Mouse (Mus musculus) midbrain, embryonic 12.5 days (tissue): ENCODE measurements around the gene Slc25a28. TPM values are rescaled to one million over a fixed set of nuclear protein-coding genes. Genes with fewer than 3 reads are reported as not detected.

Experiments used
- ATAC-seq: fragments of 200-750 bp; cut with Nextera tagmentation; 2 replicates; pipeline ENCODE4 v1.8.0; 2017; ENCODE audit warnings: low read depth, moderate TSS enrichment, moderate library complexity; ENCODE audit not compliant: low FRiP score
- H3K27ac ChIP-seq: fragments of 300-500 bp; sonication (generic); replicated peaks from 2 replicates; pipeline ENCODE4 v1.5.1; 2016; ENCODE audit warnings: mild to moderate bottlenecking
- H3K27me3 ChIP-seq: fragments of 300-500 bp; sonication (generic); 2 replicates; pipeline ENCODE4 v1.6.1; 2016; ENCODE audit warnings: mild to moderate bottlenecking
- H3K36me3 ChIP-seq: fragments of 300-500 bp; sonication (generic); 2 replicates; pipeline ENCODE4 v1.6.1; 2016
- H3K4me1 ChIP-seq: fragments of 300-500 bp; sonication (generic); 2 replicates; pipeline ENCODE4 v1.6.1; 2016
- H3K4me2 ChIP-seq: fragments of 300-500 bp; sonication (generic); replicated peaks from 2 replicates; pipeline ENCODE4 v1.6.1; 2016; ENCODE audit warnings: mild to moderate bottlenecking, moderate library complexity
- H3K4me3 ChIP-seq: fragments of 300-500 bp; sonication (generic); 2 replicates; pipeline ENCODE4 v1.5.1; 2016; ENCODE audit warnings: mild to moderate bottlenecking
- H3K9ac ChIP-seq: fragments of 300-500 bp; sonication (generic); replicated peaks from 2 replicates; pipeline ENCODE4 v1.6.1; 2016; ENCODE audit warnings: mild to moderate bottlenecking, moderate library complexity
- H3K9me3 ChIP-seq: fragments of 300-500 bp; sonication (generic); 2 replicates; pipeline ENCODE4 v1.6.1; 2016; ENCODE audit warnings: mild to moderate bottlenecking
- WGBS: fragments of 180-500 bp; shearing (Covaris S2); methylation state at CpG from one replicate; pipeline ENCODE4 v1.1.7; 2016; 5-methylcytosine and 5-hydroxymethylcytosine counted together
- polyA plus RNA-seq: library from polyadenylated mRNA; unstranded; fragments of >200 nt; fragmentation: Nextera tagmentation; extraction: Ambion mirVana; gene quantifications from 2 replicates; pipeline ENCODE4 v1.2.1, GENCODE M21; 2016

The Slc25a28 gene
- polyA plus RNA-seq, 1 experiment from 2014 or later = 15.8 TPM

DNA sequence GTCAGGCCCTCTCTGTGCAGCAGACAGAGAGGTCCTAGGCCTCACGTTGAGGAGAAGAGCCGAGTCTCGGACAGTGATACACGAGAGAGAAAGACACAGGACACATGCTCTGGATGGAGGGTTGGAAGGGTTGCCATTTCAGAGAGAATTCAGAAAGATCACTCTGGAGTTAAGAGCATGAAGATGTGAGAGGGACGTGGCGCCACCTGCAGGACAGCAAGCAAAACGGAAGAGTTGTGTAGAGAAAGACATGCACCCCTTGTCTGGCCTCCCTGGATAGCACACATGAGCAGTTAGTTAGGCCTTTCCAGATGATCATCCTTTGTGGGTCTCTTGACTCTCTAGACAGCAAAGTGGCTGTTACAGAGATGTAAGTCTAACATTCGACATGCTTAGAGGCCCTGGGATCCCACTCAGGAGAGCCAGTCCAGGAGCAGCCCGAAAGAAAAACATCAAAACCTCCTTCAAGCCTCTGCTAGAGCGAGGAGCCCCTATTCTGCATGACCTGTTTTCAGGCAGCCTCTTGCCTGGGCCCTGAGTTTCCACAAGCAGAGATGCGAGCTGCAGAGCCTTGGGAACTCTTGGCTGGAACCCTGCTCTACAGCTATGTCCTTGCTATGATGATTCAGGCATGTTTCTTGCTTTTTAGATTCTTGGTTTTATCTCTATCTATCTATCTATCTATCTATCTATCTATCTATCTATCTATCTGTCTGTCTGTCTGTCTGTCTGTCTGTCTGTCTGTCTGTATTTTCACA is 18.8 kb downstream of the Slc25a28 start:
- ATAC-seq = no peak
- no peak overlapping the region for H3K9ac ChIP-seq
- no peak overlapping the region for H3K4me3 ChIP-seq
- no peaks in the 10 kb centered on the region for H3K36me3 ChIP-seq
- H3K4me2 ChIP-seq = no peak overlapping the region
- 0 out of 2 replicates have a peak, but pooled peaks cover 2% of the 10 kb centered on the region for H3K4me1 ChIP-seq
- 46% methylated on average over 11 of the region's 11 CpGs for WGBS
- no peak overlapping the region for H3K27ac ChIP-seq
- H3K9me3 ChIP-seq = no peaks in the 10 kb centered on the region
- peaks cover 3% of the 10 kb centered on the region; the same call in 1 of the 2 replicates for H3K27me3 ChIP-seq

- no peak overlapping the region for H3K27ac ChIP-seq
- no peak overlapping the region for H3K9ac ChIP-seq
- H3K4me1 ChIP-seq = no peaks in the 10 kb centered on the region
- H3K9me3 ChIP-seq = no peaks in the 10 kb centered on the region
- peaks cover 3% of the 10 kb centered on the region; the same call in 1 of the 2 replicates for H3K27me3 ChIP-seq
- WGBS = 65% methylated on average over 8 of the region's 8 CpGs
- ATAC-seq = no peak
- no peak overlapping the region for H3K4me3 ChIP-seq
- H3K36me3 ChIP-seq = no peaks in the 10 kb centered on the region
- no peak overlapping the region for H3K4me2 ChIP-seq
These were observed 23.4 kb downstream of the Slc25a28 start for GRCm38 (mm10) chr19:43651241-43651785.

DNA sequence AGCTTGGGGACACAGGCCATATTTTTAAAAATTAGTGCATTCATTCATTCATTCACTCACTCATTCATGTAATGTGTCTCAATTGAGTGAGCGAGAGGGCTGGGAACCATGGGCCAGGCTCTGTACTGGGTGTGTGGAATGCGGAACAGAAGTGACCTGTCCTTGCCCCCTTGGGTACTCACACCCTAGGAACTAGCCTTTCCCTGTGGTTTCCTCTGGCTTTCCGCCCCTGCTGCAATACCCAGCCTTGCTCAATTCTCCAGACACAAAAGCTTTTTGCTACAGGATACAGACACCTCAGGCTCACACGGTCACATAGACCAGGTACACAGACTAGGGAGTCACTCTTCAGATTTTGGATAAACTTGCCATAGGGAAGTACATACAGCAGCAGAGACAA is 26.3 kb downstream of the Slc25a28 start:
- H3K27ac ChIP-seq = no peak overlapping the region
- no peak for ATAC-seq
- 88% methylated on average over 4 of the region's 4 CpGs for WGBS

DNA sequence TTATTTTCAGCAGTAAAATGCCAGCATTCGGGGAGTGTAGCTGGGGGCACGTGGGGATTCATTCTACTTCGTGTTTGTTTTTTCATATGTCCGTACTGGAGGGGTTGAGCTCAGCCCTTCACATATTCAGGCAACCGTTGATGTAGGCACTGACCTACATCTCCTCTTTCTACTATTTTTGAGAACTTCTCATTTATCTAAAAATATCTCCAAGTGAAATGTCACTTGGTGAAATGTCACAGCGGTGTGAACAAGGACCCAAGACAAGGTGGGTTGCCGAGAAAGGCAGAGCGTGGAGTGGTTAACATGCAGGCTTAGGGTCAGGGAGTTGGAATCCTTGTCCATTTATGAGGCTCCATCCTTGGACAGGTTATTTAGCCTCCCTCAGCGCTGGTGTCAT is 27.4 kb downstream of the Slc25a28 start:
- Histone ChIP-seq H3K27ac (no peak overlapping the region), H3K9me3 (no peaks in the 10 kb centered on the region), H3K4me2 (no peak overlapping the region), H3K36me3 (no peaks in the 10 kb centered on the region), H3K27me3 (no peaks in the 10 kb centered on the region; the same call in 1 of the 2 replicates), H3K4me3 (no peak overlapping the region), H3K4me1 (no peaks in the 10 kb centered on the region), H3K9ac (no peak overlapping the region)
- ATAC-seq = no peak
- 91% methylated on average over 9 of the region's 9 CpGs for WGBS

More for the DNA sequence above, 26.3 kb downstream of the Slc25a28 start:
- Histone ChIP-seq H3K36me3 (no peaks in the 10 kb centered on the region), H3K27me3 (no peaks in the 10 kb centered on the region; the same call in 1 of the 2 replicates), H3K4me3 (no peak overlapping the region), H3K4me1 (no peaks in the 10 kb centered on the region), H3K4me2 (no peak overlapping the region), H3K9me3 (no peaks in the 10 kb centered on the region), H3K9ac (no peak overlapping the region)

- no peak for ATAC-seq
- Histone ChIP-seq H3K36me3 (no peaks in the 10 kb centered on the region), H3K4me3 (no peak overlapping the region), H3K4me1 (no peaks in the 10 kb centered on the region), H3K4me2 (no peak overlapping the region), H3K9me3 (no peaks in the 10 kb centered on the region), H3K27ac (no peak overlapping the region), H3K9ac (no peak overlapping the region), H3K27me3 (no peaks in the 10 kb centered on the region; the same call in 1 of the 2 replicates)
- 63% methylated on average over 7 of the region's 7 CpGs for WGBS
These were observed 27.8 kb downstream of the Slc25a28 start for GRCm38 (mm10) chr19:43646852-43647251.

DNA sequence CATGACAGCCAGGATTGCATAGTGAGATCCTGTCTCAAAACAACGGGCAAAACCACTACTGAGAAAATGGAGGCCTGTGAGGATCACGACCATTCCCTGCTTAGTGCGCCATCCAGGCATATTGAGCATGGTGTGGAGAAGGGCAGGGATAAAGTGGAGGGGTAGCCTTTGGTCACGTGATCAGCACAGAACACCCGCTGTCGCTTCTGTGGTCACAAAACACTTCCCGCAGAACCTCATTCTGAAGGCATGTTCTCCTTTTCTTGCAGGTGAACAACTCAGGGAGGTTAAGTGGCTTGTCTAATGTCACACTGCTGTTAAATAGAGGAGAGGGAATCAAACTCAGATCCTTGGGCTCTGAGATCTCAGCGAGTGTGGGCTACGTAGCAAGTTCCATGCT is 29.2 kb downstream of the Slc25a28 start:
- WGBS = 94% methylated on average over 9 of the region's 9 CpGs
- ATAC-seq = no peak
- Histone ChIP-seq H3K27ac (no peak overlapping the region), H3K4me2 (no peak overlapping the region), H3K36me3 (no peaks in the 10 kb centered on the region), H3K4me3 (no peak overlapping the region), H3K9ac (no peak overlapping the region), H3K9me3 (no peaks in the 10 kb centered on the region), H3K4me1 (no peaks in the 10 kb centered on the region), H3K27me3 (no peaks in the 10 kb centered on the region; the same call in 1 of the 2 replicates)

DNA sequence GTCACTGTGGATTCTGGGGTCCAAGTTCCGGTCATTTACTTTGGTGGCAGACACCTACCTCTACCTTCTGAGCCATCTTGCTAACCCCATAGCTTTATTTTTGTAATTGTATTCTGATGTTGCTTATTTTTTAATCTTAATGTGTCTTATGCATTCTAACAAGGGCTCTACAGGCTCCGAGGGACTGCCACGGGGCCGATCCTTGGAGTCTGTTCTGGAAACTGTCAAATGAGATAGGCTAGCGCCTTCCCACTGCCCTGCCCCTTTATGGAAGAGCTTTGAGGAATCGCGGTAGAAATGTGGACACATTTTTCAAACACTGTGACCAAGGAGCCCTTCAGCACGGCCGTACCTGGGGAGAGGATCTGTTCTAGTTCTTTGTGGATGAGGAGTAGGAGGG is 31.8 kb downstream of the Slc25a28 start:
- no peaks in the 10 kb centered on the region for H3K9me3 ChIP-seq
- H3K4me3 ChIP-seq = no peak overlapping the region
- H3K9ac ChIP-seq = no peak overlapping the region
- ATAC-seq = no peak
- H3K4me2 ChIP-seq = no peak overlapping the region
- H3K4me1 ChIP-seq = no peaks in the 10 kb centered on the region
- H3K27me3 ChIP-seq = no peaks in the 10 kb centered on the region
- no peak overlapping the region for H3K27ac ChIP-seq
- no peaks in the 10 kb centered on the region for H3K36me3 ChIP-seq
- whole genome bisulfite sequencing = 96% methylated on average over 9 of the region's 9 CpGs

- Histone ChIP-seq H3K27ac (no peak overlapping the region), H3K4me3 (no peak overlapping the region), H3K9ac (no peak overlapping the region), H3K4me1 (no peaks in the 10 kb centered on the region), H3K36me3 (no peaks in the 10 kb centered on the region), H3K27me3 (no peaks in the 10 kb centered on the region), H3K4me2 (no peak overlapping the region), H3K9me3 (no peaks in the 10 kb centered on the region)
- ATAC-seq = no peak
- WGBS = 75% methylated on average over 11 of the region's 11 CpGs
These were observed 32.8 kb downstream of the Slc25a28 start for GRCm38 (mm10) chr19:43641833-43642232.

DNA sequence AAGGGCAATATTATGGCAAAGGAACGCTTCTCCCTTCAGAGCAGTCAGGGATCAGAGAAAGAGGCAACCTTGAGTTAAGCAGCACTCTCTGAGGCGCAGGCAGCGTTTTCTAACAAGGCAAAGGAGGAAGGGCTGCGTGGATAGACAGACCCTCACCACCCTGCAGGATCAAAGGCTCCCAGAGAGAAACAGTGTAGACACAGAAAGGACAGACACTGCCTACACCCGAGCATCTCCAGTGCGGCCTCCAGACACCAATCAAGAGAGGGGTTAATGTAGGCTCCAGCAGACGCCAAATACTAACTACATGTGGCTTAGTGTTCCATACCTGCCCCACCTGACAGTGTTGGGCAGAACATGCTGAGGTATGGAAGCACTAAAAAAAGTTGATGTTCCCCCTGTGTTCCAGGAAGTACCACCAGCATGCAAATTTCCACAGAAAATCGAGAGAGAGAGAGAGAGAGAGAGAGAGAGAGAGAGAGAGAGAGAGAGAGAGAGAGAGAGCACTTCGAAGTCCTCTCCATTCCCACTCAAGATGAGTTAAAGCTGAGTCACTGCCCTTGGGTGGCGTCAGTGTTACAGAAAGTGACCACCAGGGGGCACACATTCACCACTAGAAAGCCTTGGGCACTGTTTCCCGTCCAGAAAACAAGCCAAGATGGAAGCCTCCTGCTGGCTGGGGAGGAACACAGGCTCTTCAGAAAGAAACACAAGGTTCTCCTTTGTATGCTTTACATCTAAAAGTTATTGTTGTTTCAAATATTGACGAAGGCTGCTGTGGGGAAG is 44.0 kb downstream of the Slc25a28 start:
- no peak overlapping the region for H3K9ac ChIP-seq
- no peaks in the 10 kb centered on the region for H3K9me3 ChIP-seq
- H3K4me1 ChIP-seq = peaks cover 10% of the 10 kb centered on the region; the same call in 1 of the 2 replicates
- WGBS = 32% methylated on average over 12 of the region's 12 CpGs
- H3K36me3 ChIP-seq = no peaks in the 10 kb centered on the region
- H3K4me2 ChIP-seq = no peak overlapping the region
- no peak for ATAC-seq
- H3K27ac ChIP-seq = no peak overlapping the region
- no peak overlapping the region for H3K4me3 ChIP-seq
- peaks cover 19% of the 10 kb centered on the region; the same call in 1 of the 2 replicates for H3K27me3 ChIP-seq

DNA sequence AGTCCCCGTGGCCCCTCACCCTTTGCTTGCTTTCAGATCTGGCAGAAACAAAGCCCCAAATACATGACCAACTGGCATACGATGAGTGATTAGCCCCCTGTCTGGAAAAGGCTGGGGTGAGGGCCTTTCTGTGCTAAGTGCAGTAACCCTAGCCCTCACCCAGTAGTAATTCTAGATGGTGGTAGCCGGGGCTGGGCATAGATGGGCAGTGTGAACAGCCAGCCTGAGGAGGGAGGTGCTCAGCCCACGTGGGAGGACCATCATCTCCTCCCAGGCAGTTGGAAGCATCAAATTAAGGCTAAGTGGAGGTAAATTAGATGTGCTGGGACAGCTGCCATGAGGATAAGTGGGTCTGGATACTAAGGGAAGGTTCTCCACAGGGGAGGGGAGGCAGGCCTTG is 45.6 kb downstream of the Slc25a28 start:
- Histone ChIP-seq H3K9ac (no peak overlapping the region), H3K4me2 (no peak overlapping the region), H3K27ac (no peak overlapping the region), H3K4me3 (no peak overlapping the region), H3K4me1 (peaks cover 10% of the 10 kb centered on the region; the same call in 1 of the 2 replicates), H3K36me3 (no peaks in the 10 kb centered on the region), H3K27me3 (peaks cover 27% of the 10 kb centered on the region), H3K9me3 (no peaks in the 10 kb centered on the region)
- 62% methylated on average over 4 of the region's 4 CpGs for WGBS
- ATAC-seq = no peak

GRCm38 (mm10) chr19:43627345-43627744 is 47.3 kb downstream of the Slc25a28 start:
- H3K36me3 ChIP-seq = no peaks in the 10 kb centered on the region
- 90% methylated on average over 3 of the region's 3 CpGs for WGBS
- H3K27me3 ChIP-seq = peaks cover 43% of the 10 kb centered on the region
- peaks cover 10% of the 10 kb centered on the region; the same call in 1 of the 2 replicates for H3K4me1 ChIP-seq
- H3K27ac ChIP-seq = no peak overlapping the region
- no peak overlapping the region for H3K4me3 ChIP-seq
- H3K9ac ChIP-seq = no peak overlapping the region
- H3K9me3 ChIP-seq = no peaks in the 10 kb centered on the region
- ATAC-seq = no peak
- no peak overlapping the region for H3K4me2 ChIP-seq

- H3K9me3 ChIP-seq = no peaks in the 10 kb centered on the region
- H3K4me3 ChIP-seq = no peak overlapping the region
- H3K4me1 ChIP-seq = peaks cover 10% of the 10 kb centered on the region; the same call in 1 of the 2 replicates
- WGBS = 49% methylated on average over 3 of the region's 3 CpGs
- ATAC-seq = peak; percentile 68
- no peak overlapping the region for H3K9ac ChIP-seq
- H3K27ac ChIP-seq = no peak overlapping the region
- no peaks in the 10 kb centered on the region for H3K36me3 ChIP-seq
- peaks cover 55% of the 10 kb centered on the region for H3K27me3 ChIP-seq
- no peak overlapping the region for H3K4me2 ChIP-seq
These were observed 48.5 kb downstream of the Slc25a28 start for GRCm38 (mm10) chr19:43626160-43626559.
